Mouse (Mus musculus): ENCODE measurements around the gene 1700113H08Rik. TPM values are rescaled to one million over a fixed set of nuclear protein-coding genes. Genes with fewer than 3 reads are reported as not detected.

1700113H08Rik gene
- polyA plus RNA-seq, 1 experiment from 2014 or later = 0.34 TPM

- Histone ChIP-seq H3K27ac (ENCODE audit: low read depth, low read length) (no peak overlapping the region), H3K27me3 (ENCODE audit: control insufficient read depth, insufficient read depth, low read length) (no peaks in the 10 kb centered on the region), H3K9me3 (ENCODE audit: control insufficient read depth, low read length) (no peaks in the 10 kb centered on the region), H3K4me3 (ENCODE audit: low read depth, low read length) (no peak overlapping the region), H3K36me3 (ENCODE audit: control insufficient read depth, insufficient read depth, low read length) (no peaks in the 10 kb centered on the region), H3K4me2 (ENCODE audit: low read depth) (no peak overlapping the region), H3K4me1 (ENCODE audit: control insufficient read depth, insufficient read depth, low read length) (no peaks in the 10 kb centered on the region), H3K9ac (ENCODE audit: low read length) (no peak overlapping the region)
- ATAC-seq (ENCODE audit: insufficient read depth, low FRiP score, low TSS enrichment) (no peak), DNase-seq (ENCODE audit: low spot score) (no peak)
- WGBS = 90% methylated on average over 10 of the region's 10 CpGs
These were observed 10.8 kb upstream of the 1700113H08Rik start for GRCm38 (mm10) chr10:87046931-87047468.

- ATAC-seq (ENCODE audit: insufficient read depth, low FRiP score, low TSS enrichment) (no peak), DNase-seq (ENCODE audit: low spot score) (no peak)
- 74% methylated on average over 3 of the region's 3 CpGs for whole genome bisulfite sequencing
- Histone ChIP-seq H3K27ac (ENCODE audit: low read depth, low read length) (no peak overlapping the region), H3K9me3 (ENCODE audit: control insufficient read depth, low read length) (no peaks in the 10 kb centered on the region), H3K27me3 (ENCODE audit: control insufficient read depth, insufficient read depth, low read length) (no peaks in the 10 kb centered on the region), H3K9ac (ENCODE audit: low read length) (no peak overlapping the region), H3K4me2 (ENCODE audit: low read depth) (no peak overlapping the region), H3K4me3 (ENCODE audit: low read depth, low read length) (no peak overlapping the region), H3K4me1 (ENCODE audit: control insufficient read depth, insufficient read depth, low read length) (no peaks in the 10 kb centered on the region), H3K36me3 (ENCODE audit: control insufficient read depth, insufficient read depth, low read length) (no peaks in the 10 kb centered on the region)
These were observed 8.7 kb upstream of the 1700113H08Rik start for GRCm38 (mm10) chr10:87049179-87049578.

GRCm38 (mm10) chr10:87051714-87052113 lies 6.1 kb upstream of the 1700113H08Rik start:
- no peak for DNase-seq (ENCODE audit: low spot score)
- 80% methylated on average over 4 of the region's 4 CpGs for WGBS
- H3K9ac ChIP-seq (ENCODE audit: low read length) = no peak overlapping the region

GRCm38 (mm10) chr10:87058251-87058925 lies 543 bp downstream of the 1700113H08Rik start:
- H3K9me3 ChIP-seq (ENCODE audit: control insufficient read depth, low read length) = no peaks in the 10 kb centered on the region
- peak overlapping the region; percentile 19 for H3K9ac ChIP-seq (ENCODE audit: low read length)
- WGBS = 0% methylated on average over 28 of the region's 34 CpGs
- H3K4me2 ChIP-seq (ENCODE audit: low read depth) = peak overlapping the region; percentile 63
- peak overlapping the region; percentile 35 for H3K4me3 ChIP-seq (ENCODE audit: low read depth, low read length)
- peak overlapping the region; percentile 84 for H3K27ac ChIP-seq (ENCODE audit: low read depth, low read length)
- DNase-seq (ENCODE audit: low spot score) (peak; percentile 91), ATAC-seq (ENCODE audit: insufficient read depth, low FRiP score, low TSS enrichment) (peak; percentile 95)
- H3K36me3 ChIP-seq (ENCODE audit: control insufficient read depth, insufficient read depth, low read length) = no peaks in the 10 kb centered on the region
- peaks cover 2% of the 10 kb centered on the region; the same call in 1 of the 2 replicates for H3K4me1 ChIP-seq (ENCODE audit: control insufficient read depth, insufficient read depth, low read length)
- no peaks in the 10 kb centered on the region for H3K27me3 ChIP-seq (ENCODE audit: control insufficient read depth, insufficient read depth, low read length)

More at GRCm38 (mm10) chr10:87051714-87052113, 6.1 kb upstream of the 1700113H08Rik start:
- no peak overlapping the region for H3K4me3 ChIP-seq (ENCODE audit: low read depth, low read length)
- H3K4me1 ChIP-seq (ENCODE audit: control insufficient read depth, insufficient read depth, low read length) = no peaks in the 10 kb centered on the region
- H3K36me3 ChIP-seq (ENCODE audit: control insufficient read depth, insufficient read depth, low read length) = no peaks in the 10 kb centered on the region
- ATAC-seq (ENCODE audit: insufficient read depth, low FRiP score, low TSS enrichment) = no peak
- no peak overlapping the region for H3K27ac ChIP-seq (ENCODE audit: low read depth, low read length)
- no peak overlapping the region for H3K4me2 ChIP-seq (ENCODE audit: low read depth)
- no peaks in the 10 kb centered on the region for H3K27me3 ChIP-seq (ENCODE audit: control insufficient read depth, insufficient read depth, low read length)
- H3K9me3 ChIP-seq (ENCODE audit: control insufficient read depth, low read length) = no peaks in the 10 kb centered on the region

- Histone ChIP-seq H3K9me3 (ENCODE audit: control insufficient read depth, low read length) (no peaks in the 10 kb centered on the region), H3K36me3 (ENCODE audit: control insufficient read depth, insufficient read depth, low read length) (no peaks in the 10 kb centered on the region), H3K27me3 (ENCODE audit: control insufficient read depth, insufficient read depth, low read length) (no peaks in the 10 kb centered on the region), H3K27ac (ENCODE audit: low read depth, low read length) (peak overlapping the region; percentile 84), H3K4me2 (ENCODE audit: low read depth) (peak overlapping the region; percentile 63), H3K9ac (ENCODE audit: low read length) (no peak overlapping the region), H3K4me3 (ENCODE audit: low read depth, low read length) (peak overlapping the region; percentile 35), H3K4me1 (ENCODE audit: control insufficient read depth, insufficient read depth, low read length) (peaks cover 2% of the 10 kb centered on the region; the same call in 1 of the 2 replicates)
- 8% methylated on average over 8 of the region's 9 CpGs for WGBS
- peak; percentile 40 for DNase-seq (ENCODE audit: low spot score)
- ATAC-seq (ENCODE audit: insufficient read depth, low FRiP score, low TSS enrichment) = peak; percentile 87
These were observed 1.1 kb downstream of the 1700113H08Rik start for GRCm38 (mm10) chr10:87058926-87059325.

GRCm38 (mm10) chr10:87059447-87059846 lies 1.6 kb downstream of the 1700113H08Rik start:
- H3K4me3 ChIP-seq (ENCODE audit: low read depth, low read length) = no peak overlapping the region
- H3K27ac ChIP-seq (ENCODE audit: low read depth, low read length) = no peak overlapping the region
- H3K4me1 ChIP-seq (ENCODE audit: control insufficient read depth, insufficient read depth, low read length) = peaks cover 2% of the 10 kb centered on the region; the same call in 1 of the 2 replicates
- H3K9ac ChIP-seq (ENCODE audit: low read length) = no peak overlapping the region
- WGBS = 39% methylated on average over 6 of the region's 6 CpGs
- peak overlapping the region; percentile 6; the same call in 1 of the 2 replicates for H3K4me2 ChIP-seq (ENCODE audit: low read depth)
- H3K27me3 ChIP-seq (ENCODE audit: control insufficient read depth, insufficient read depth, low read length) = no peaks in the 10 kb centered on the region
- peak; percentile 13 for DNase-seq (ENCODE audit: low spot score)
- H3K36me3 ChIP-seq (ENCODE audit: control insufficient read depth, insufficient read depth, low read length) = no peaks in the 10 kb centered on the region
- no peaks in the 10 kb centered on the region for H3K9me3 ChIP-seq (ENCODE audit: control insufficient read depth, low read length)
- ATAC-seq (ENCODE audit: insufficient read depth, low FRiP score, low TSS enrichment) = no peak

GRCm38 (mm10) chr10:87084236-87084635 lies 26.4 kb downstream of the 1700113H08Rik start:
- Histone ChIP-seq H3K4me1 (ENCODE audit: control insufficient read depth, insufficient read depth, low read length) (no peaks in the 10 kb centered on the region), H3K36me3 (ENCODE audit: control insufficient read depth, insufficient read depth, low read length) (no peaks in the 10 kb centered on the region), H3K27me3 (ENCODE audit: control insufficient read depth, insufficient read depth, low read length) (no peaks in the 10 kb centered on the region), H3K9me3 (ENCODE audit: control insufficient read depth, low read length) (no peaks in the 10 kb centered on the region), H3K4me3 (ENCODE audit: low read depth, low read length) (no peak overlapping the region), H3K4me2 (ENCODE audit: low read depth) (no peak overlapping the region), H3K9ac (ENCODE audit: low read length) (no peak overlapping the region), H3K27ac (ENCODE audit: low read depth, low read length) (no peak overlapping the region)
- WGBS = 86% methylated on average over 6 of the region's 6 CpGs
- DNase-seq (ENCODE audit: low spot score) (no peak), ATAC-seq (ENCODE audit: insufficient read depth, low FRiP score, low TSS enrichment) (no peak)

GRCm38 (mm10) chr10:87087646-87088045 lies 29.8 kb downstream of the 1700113H08Rik start:
- Histone ChIP-seq H3K4me2 (ENCODE audit: low read depth) (no peak overlapping the region), H3K27ac (ENCODE audit: low read depth, low read length) (no peak overlapping the region), H3K27me3 (ENCODE audit: control insufficient read depth, insufficient read depth, low read length) (no peaks in the 10 kb centered on the region), H3K36me3 (ENCODE audit: control insufficient read depth, insufficient read depth, low read length) (no peaks in the 10 kb centered on the region), H3K9me3 (ENCODE audit: control insufficient read depth, low read length) (no peaks in the 10 kb centered on the region), H3K4me1 (ENCODE audit: control insufficient read depth, insufficient read depth, low read length) (no peaks in the 10 kb centered on the region), H3K4me3 (ENCODE audit: low read depth, low read length) (no peak overlapping the region), H3K9ac (ENCODE audit: low read length) (no peak overlapping the region)
- DNase-seq (ENCODE audit: low spot score) (no peak), ATAC-seq (ENCODE audit: insufficient read depth, low FRiP score, low TSS enrichment) (no peak)
- 49% methylated on average over 5 of the region's 5 CpGs for WGBS

GRCm38 (mm10) chr10:87094249-87094648 lies 36.4 kb downstream of the 1700113H08Rik start:
- Histone ChIP-seq H3K27ac (ENCODE audit: low read depth, low read length) (no peak overlapping the region), H3K9ac (ENCODE audit: low read length) (no peak overlapping the region), H3K4me2 (ENCODE audit: low read depth) (no peak overlapping the region), H3K36me3 (ENCODE audit: control insufficient read depth, insufficient read depth, low read length) (no peaks in the 10 kb centered on the region), H3K27me3 (ENCODE audit: control insufficient read depth, insufficient read depth, low read length) (no peaks in the 10 kb centered on the region), H3K4me3 (ENCODE audit: low read depth, low read length) (no peak overlapping the region), H3K9me3 (ENCODE audit: control insufficient read depth, low read length) (no peaks in the 10 kb centered on the region), H3K4me1 (ENCODE audit: control insufficient read depth, insufficient read depth, low read length) (no peaks in the 10 kb centered on the region)
- no peak for ATAC-seq (ENCODE audit: insufficient read depth, low FRiP score, low TSS enrichment)
- DNase-seq (ENCODE audit: low spot score) = peak; percentile 42

All from neural tube, embryonic 11.5 days (tissue).